Mouse (Mus musculus): ENCODE data around the gene Tusc2.

DNA sequence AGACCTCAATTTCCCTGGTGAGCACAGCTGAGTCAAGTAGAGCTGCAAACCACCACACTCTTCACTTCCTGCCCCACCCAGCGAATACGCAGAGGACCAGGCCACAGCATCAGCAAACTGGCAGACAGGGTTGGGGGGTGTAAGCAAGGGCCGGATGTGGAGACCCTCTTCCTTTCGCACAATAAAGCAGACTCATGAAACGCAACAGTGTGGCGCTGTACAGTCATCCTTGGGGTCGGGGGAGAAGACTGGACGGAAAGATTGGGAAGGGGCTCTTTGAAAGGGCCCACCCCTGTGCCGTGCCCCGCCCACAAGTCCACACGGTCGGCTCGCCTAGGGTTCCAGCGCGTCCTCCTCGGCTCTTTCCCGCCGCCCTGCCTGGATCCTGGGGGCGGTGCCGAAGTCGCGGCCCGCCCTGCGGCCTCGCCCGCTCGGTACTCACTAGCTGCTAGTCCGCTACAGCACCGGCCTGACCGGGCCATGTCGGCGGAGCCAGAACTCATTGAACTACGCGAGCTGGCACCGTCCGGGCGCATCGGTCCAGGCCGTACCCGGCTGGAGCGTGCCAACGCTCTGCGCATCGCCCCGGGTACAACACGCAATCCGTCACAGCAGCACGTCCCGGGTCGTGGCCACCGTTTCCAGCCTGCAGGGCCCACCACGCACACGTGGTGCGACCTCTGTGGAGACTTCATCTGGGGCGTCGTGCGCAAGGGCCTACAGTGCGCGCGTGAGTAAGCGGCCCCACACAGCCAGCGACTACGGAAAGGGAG, 11.8 kb upstream of the Tusc2 start, which contains the start of gene Rassf1:
- no peak for TF ChIP-seq POLR2A (IDR thresholded peaks at IDR 0.05; ENCODE audit: insufficient read depth, low read length)
- TF ChIP-seq CTCF (IDR thresholded peaks at IDR 0.05; ENCODE audit: low read depth, low read length): no peak
- no peak for TF ChIP-seq EP300 (IDR thresholded peaks at IDR 0.05; ENCODE audit: insufficient read depth, low read depth, low read length)
